Mouse (Mus musculus) WW6 (cell line): ENCODE data around the gene Myo1g.

Experiments used
- DNase-seq: peaks from one replicate; pipeline ENCODE4 v3.0.0-alpha.2; 2013; ENCODE audit warnings: low read depth, low spot score

Myo1g gene

GRCm38 (mm10) chr11:6520507-6521173, at the start of gene Myo1g:
TSS of gene Myo1g (minus strand) at chr11:6520965.
- DNase-seq = no peak

GRCm38 (mm10) chr11:6569410-6569777, 48.6 kb upstream of the Myo1g start:
- DNase-seq = no peak

GRCm38 (mm10) chr11:6568584-6569409, 48.0 kb upstream of the Myo1g start:
- DNase-seq = no peak

GRCm38 (mm10) chr11:6567951-6568350, 47.2 kb upstream of the Myo1g start:
- no peak for DNase-seq

GRCm38 (mm10) chr11:6566496-6566895, 45.7 kb upstream of the Myo1g start:
- DNase-seq = no peak

GRCm38 (mm10) chr11:6563201-6563600, 42.4 kb upstream of the Myo1g start:
- DNase-seq = no peak

- no peak for DNase-seq
These were observed 41.6 kb upstream of the Myo1g start for GRCm38 (mm10) chr11:6562359-6562758.

GRCm38 (mm10) chr11:6561474-6561873, 40.7 kb upstream of the Myo1g start:
- no peak for DNase-seq

GRCm38 (mm10) chr11:6560655-6561360, 40.0 kb upstream of the Myo1g start:
- DNase-seq = no peak

- no peak for DNase-seq
These were observed 39.2 kb upstream of the Myo1g start for GRCm38 (mm10) chr11:6559996-6560395.

GRCm38 (mm10) chr11:6558234-6558633, 37.5 kb upstream of the Myo1g start:
- no peak for DNase-seq

- no peak for DNase-seq
These were observed 29.4 kb upstream of the Myo1g start for GRCm38 (mm10) chr11:6550201-6550600.

GRCm38 (mm10) chr11:6549770-6550169, 29.0 kb upstream of the Myo1g start:
- DNase-seq = no peak

- no peak for DNase-seq
These were observed 27.0 kb upstream of the Myo1g start for GRCm38 (mm10) chr11:6547696-6548325.

GRCm38 (mm10) chr11:6547037-6547680, 26.4 kb upstream of the Myo1g start:
- DNase-seq = no peak

GRCm38 (mm10) chr11:6546205-6547013, 25.6 kb upstream of the Myo1g start, which contains the start of gene Ccm2:
TSS of gene Ccm2 (plus strand) at chr11:6546887.
- DNase-seq = peak; percentile 95

- no peak for DNase-seq
These were observed 25.1 kb upstream of the Myo1g start for GRCm38 (mm10) chr11:6545857-6546192.

GRCm38 (mm10) chr11:6545186-6545856, 24.6 kb upstream of the Myo1g start:
- DNase-seq = no peak

GRCm38 (mm10) chr11:6544683-6545082, 23.9 kb upstream of the Myo1g start:
- DNase-seq = no peak

- DNase-seq = no peak
These were observed 10.0 kb upstream of the Myo1g start for GRCm38 (mm10) chr11:6530746-6531145.
